Mouse (Mus musculus): ENCODE data around the gene Afap1l2. TPM values are rescaled to one million over a fixed set of nuclear protein-coding genes. Genes with fewer than 3 reads are reported as not detected.

Afap1l2 gene
- total RNA-seq, 1 experiment from 2014 or later, result not detected

DNA sequence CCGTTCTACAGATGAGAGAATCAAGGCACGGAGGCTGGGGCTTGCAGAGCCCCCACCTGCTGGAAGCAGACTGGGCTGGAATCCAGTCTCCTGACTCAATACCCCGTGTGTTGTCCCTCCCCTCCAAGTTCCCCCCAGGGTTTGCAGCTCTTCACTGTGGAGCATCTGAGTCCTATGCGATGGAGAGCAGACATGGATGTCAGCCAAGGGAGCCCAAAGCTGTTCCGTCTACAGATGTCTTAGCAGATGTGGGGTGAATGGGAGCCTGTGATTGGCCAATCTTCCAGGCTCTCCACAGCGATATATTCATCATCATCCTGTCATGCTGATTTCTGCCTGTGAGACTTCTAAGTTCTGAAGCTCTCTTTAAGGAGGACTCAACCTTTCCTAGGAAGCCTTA is 130.7 kb downstream of the Afap1l2 start:
- ATAC-seq (replicated peaks in 1 of 2; ENCODE audit: insufficient read depth in 1 of 2, low FRiP score in 2 of 2, low TSS enrichment in 1 of 2, low read depth in 1 of 2, poor library complexity in 2 of 2, severe bottlenecking in 2 of 2), result no peak

DNA sequence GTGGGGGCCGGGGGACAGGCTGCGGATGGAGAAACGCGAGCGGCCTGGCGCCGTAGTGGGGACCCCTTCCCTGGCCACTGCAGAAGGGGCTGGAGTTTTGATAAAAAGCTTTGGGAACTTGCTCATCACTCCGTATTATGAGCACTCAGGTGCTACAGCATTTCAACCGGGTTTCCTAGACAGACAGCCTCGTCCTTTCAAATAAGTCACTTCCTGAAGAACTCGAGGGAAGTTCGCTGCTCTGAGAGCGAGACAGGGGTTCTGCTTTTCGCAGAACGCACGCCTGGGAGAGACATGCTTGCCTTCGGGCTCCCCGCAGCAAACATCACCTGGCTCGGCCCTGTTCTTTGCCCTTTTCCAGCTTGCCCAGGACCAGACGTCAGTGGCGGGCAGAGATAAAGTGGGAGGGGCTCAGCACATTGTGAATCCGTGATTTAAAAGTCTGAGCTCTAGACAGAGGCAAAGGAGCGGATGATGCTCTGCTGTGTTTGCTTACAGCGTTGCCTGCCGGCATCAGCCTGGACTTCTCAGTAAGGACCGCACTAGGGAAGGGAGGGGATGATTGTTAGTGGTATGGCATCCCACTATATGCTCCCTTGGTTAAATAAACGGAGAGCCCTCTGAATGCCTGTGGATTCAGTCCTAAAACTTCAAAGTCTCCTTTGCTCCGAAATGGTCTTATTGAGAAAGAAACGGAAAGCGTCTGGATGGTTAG is 133.3 kb downstream of the Afap1l2 start:
- ATAC-seq (replicated peaks in 1 of 2; ENCODE audit: insufficient read depth in 1 of 2, low FRiP score in 2 of 2, low TSS enrichment in 1 of 2, low read depth in 1 of 2, poor library complexity in 2 of 2, severe bottlenecking in 2 of 2), result peak; percentile 18 to 53; a peak in 3 of 4 replicates

DNA sequence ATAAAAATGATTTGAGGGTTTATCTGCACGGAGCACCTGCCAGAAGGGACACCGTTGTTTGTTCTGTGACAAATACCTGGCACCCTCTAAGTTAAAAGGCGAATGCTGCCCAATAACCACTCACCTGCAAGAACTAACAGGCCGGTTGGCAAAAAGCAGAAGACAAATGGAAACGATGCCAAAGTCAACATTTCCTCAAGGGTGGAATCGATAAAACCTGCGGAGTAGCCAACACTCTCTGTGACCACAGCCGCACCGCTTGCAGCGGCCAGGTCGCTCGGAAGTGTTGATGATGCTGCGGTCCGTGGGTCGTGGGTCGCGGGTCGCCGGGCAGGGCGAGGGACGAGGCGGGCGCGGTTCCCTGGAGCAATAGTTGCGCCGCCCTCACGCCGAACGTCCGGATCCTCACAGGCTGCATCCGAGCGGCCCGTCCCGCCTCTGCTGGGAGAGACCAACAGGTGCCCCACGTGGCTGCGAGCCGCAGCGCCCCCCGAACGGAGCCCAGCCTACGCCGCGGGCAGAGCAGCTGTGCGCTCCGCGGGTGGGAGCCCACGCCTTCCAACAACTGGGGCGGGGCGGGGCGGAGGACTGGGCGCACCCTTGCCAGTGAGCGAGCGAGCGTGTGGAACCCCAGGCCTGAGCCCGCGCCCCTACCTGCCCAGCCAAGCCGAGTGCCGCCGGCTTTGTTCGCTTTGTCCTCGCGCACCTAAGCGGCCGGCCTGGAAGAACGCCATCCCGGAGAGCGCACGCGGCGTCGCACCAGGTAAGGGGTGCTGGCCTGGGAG is 134.0 kb downstream of the Afap1l2 start, which contains the start of gene Vwa2:
TSS of gene Vwa2 (plus strand) at position 434 of the 785 bp plus-strand sequence.
- ATAC-seq (replicated peaks in 1 of 2; ENCODE audit: insufficient read depth in 1 of 2, low FRiP score in 2 of 2, low TSS enrichment in 1 of 2, low read depth in 1 of 2, poor library complexity in 2 of 2, severe bottlenecking in 2 of 2), result no peak

DNA sequence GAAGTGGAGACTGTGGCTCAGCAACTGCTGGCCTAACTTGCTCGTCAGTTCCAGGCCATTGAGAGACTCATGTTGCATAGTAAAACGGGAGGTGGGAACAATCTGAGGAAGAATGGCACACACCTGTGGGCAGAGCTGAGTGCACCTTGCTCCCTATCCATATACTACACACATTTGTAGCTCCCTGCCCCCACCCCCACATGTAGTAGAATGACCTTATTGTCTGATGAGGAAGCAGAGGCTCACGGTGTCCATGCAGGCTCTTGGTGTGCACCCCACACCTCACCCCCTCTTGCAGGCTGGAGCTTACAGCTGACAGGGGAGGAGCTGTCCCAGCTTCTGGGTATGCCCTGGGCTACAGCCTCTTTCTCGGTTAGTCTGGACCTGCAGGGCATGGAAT is 140.3 kb downstream of the Afap1l2 start:
- ATAC-seq (replicated peaks in 1 of 2; ENCODE audit: insufficient read depth in 1 of 2, low FRiP score in 2 of 2, low TSS enrichment in 1 of 2, low read depth in 1 of 2, poor library complexity in 2 of 2, severe bottlenecking in 2 of 2), result no peak

Other genes starting within 250 kb of the Afap1l2 start
- 26.5 and 28.8 TPM in 2 replicates for gene Ccdc186, start 186.0 kb downstream of the Afap1l2 start, total RNA-seq (2017)
- gene Tdrd1, start 182.0 kb downstream of the Afap1l2 start, total RNA-seq (2017), result not detected in 2 replicates
- not detected in 2 replicates for gene Vwa2, start 134.0 kb downstream of the Afap1l2 start, total RNA-seq (2017)

Measured in hematopoietic stem cell, adult 5-6 weeks (primary cell).